Mouse (Mus musculus): ENCODE measurements around the gene Crk. TPM values are rescaled to one million over a fixed set of nuclear protein-coding genes. Genes with fewer than 3 reads are reported as not detected.

The Crk gene
- 124 and 160 TPM in 2 replicates for polyA plus RNA-seq (2012)

DNA sequence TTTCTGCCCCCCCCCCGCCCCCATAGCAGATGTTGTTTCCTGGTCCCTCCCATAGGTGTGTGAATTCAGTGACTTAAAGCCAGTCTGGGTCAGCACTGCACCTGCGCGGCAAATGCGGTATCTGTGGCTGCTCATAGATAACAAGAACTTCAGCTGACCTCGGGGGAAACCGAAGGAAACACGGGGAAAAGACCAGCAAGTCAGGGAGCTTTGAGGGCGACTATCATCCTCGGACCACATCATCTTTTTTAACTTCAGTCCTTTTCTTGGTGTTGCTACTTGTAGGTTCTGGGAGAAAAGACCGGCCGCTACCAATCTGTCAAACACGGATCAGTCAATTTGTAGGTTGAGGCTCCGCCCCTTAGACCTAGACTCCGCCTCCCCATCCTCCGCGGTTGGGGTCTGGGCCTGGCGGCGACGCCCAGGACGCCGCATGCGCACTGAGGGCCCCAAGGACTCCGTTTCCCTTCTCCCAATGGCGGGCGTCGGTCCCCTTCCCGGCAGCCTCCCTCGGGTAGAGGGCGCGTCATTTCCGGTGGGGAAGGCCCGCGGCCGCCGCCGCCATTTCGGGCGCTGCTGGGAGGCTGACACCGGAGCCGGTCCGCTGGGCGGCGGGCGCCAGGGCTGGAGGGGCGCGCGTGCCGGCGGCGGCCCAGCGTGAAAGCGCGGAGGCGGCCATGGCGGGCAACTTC, at the start of gene Crk:
Gene Crk (plus strand): TSS at position 513 of the 692 bp plus-strand sequence.
- no peak for TF ChIP-seq GATA1 (IDR thresholded peaks at IDR 0.05; ENCODE audit: low read length)

GRCm38 (mm10) chr11:75630098-75630497, 49.0 kb upstream of the Crk start:
- TF ChIP-seq GATA1 (IDR thresholded peaks at IDR 0.05; ENCODE audit: low read length) = no peak

DNA sequence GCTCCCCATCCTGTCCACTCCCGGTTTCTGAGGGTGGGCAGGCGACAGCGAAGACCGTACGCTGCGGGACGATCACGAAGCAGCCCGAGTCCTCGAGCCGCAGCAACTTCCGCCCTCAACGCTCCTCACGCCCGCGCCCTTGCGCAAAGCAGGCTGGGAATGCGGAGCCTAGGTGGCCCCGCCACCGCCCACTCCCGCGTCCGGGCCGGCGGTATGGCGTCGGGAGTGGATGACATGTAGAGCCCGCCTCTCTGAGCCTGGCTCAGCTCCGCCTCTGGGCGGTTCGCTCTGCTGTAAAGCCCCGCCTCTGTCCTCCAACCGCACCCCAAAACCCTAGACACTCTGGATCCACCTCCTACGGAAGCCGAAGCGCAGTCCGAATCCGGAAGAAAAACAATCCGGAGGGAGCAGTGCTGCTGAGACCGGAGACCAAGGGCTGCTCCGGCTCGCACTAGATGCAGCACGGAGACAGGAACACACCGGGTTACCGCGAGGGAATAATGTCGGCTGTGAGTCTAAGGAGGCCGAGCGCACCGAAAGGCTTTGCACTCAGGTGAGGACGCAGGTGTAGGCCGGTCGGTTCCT, 48.3 kb upstream of the Crk start, which contains the start of gene Inpp5k:
Gene Inpp5k (plus strand): TSS at position 344 of the 585 bp plus-strand sequence.
- no peak for TF ChIP-seq GATA1 (IDR thresholded peaks at IDR 0.05; ENCODE audit: low read length)

DNA sequence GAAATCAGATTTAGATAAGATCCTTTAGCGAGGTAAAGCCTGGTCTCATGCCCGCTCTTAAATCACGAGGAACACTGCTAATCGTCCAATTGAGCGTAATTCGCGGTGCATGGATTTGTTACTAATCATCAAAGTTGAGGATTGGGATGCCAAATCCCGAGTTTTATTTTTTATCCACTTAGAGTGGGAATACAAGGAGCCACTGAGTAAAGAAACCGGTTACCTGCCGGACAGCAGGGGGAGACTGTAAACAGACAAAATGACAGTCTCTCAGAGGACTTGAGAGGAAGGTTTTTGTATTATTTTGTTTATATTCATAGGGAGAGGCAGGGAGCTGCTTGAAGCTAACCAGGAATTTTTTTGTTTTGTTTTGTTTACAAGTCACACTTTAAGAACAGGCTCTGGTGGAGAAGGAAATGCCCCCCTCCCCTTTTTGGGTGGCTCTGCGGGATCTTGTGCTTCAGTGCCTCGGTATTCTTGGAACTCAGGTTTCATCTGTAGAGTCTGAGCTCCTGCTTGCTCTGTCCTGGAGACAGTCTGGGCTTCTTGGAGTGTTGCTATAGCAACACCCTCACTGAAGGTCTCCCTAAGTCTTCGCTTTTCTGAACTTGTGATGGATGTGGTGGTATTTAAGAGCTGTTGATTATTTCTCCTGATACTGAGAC, 47.4 kb upstream of the Crk start:
- no peak for TF ChIP-seq GATA1 (IDR thresholded peaks at IDR 0.05; ENCODE audit: low read length)

DNA sequence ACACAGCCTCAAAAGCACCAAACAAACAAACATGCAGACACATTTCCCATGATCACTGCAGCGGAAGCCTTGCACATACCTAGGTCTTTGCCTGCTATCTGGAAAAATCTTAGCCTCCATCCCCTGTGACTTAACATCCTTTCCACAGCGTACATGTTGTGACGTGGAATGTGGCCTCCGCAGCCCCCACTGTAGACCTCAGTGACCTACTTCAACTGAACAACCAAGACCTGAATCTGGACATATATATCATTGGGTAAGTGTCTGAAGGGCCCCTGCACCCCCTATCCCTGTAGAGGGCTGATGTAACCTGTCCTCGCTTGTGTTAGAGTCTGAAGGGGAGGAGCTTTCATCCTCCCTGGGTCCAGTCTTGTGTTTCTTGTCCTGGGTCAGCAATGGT, 46.1 kb upstream of the Crk start:
- no peak for TF ChIP-seq GATA1 (IDR thresholded peaks at IDR 0.05; ENCODE audit: low read length)

- TF ChIP-seq GATA1 (IDR thresholded peaks at IDR 0.05; ENCODE audit: low read length) = no peak
These were observed 44.3 kb upstream of the Crk start for GRCm38 (mm10) chr11:75634801-75635200.

DNA sequence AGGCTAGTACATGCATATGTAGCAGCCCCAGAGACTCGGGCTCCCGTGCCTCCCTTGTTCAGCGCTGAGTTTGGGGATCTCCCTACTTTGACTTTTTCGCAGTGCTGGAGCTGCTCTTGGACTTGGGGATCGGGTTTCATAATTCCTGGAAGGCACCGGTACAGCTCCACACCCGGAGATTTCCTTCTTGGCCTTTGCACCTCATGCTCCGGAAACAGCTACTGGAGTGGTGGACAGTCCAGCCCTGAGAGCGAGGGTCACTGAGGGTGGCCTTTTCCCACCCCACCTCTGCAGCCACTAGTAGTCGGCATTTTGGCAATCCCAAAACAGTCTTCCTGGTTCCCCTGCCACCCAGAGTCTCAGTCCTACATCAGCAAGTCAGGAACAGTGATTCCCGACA, 43.7 kb upstream of the Crk start:
- TF ChIP-seq GATA1 (IDR thresholded peaks at IDR 0.05; ENCODE audit: low read length) = no peak

GRCm38 (mm10) chr11:75643323-75643722, 35.7 kb upstream of the Crk start:
- no peak for TF ChIP-seq GATA1 (IDR thresholded peaks at IDR 0.05; ENCODE audit: low read length)

DNA sequence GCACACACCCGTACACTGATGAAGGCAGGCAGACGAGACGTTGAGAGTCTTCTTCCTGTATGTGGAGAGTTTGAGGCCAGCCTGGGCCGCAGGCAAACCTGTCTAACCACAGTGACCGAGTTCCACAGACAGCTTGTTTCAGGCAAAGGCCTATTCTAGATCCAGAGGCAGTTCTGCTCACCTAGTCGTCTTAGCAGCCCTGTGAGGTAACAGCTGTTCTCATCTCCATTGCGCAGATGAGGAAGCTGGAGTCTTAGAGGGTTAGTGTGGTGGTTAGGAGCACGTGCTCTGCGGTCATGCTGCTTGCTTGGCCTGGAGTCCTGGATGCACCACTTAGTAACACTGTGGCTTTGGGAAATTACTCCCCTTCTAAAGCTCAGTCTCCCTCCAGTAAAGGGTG, 34.4 kb upstream of the Crk start:
- TF ChIP-seq GATA1 (IDR thresholded peaks at IDR 0.05; ENCODE audit: low read length) = no peak

- TF ChIP-seq GATA1 (IDR thresholded peaks at IDR 0.05; ENCODE audit: low read length) = no peak
These were observed 31.3 kb upstream of the Crk start for GRCm38 (mm10) chr11:75647681-75648211.

GRCm38 (mm10) chr11:75649155-75649561, 29.9 kb upstream of the Crk start:
- no peak for TF ChIP-seq GATA1 (IDR thresholded peaks at IDR 0.05; ENCODE audit: low read length)

DNA sequence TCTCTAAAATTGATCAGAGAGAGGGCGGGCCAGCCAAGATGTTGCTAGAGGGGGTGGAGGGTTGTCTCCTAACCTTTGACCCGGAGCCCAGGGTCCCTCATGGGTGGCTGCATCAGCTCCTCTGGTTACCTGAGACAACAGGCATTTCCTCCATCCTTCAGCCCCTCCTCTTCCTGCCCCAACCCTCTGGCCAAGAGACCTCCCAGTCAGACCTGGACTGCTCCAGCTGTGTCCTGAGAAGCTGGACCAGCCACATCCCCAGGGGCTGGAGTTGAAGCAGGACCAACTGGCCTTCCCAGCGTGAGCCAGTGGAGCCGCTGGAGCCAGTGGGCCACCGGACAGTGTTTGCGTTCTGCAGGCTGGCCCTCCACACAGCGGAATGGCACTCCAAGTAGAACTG, 28.7 kb upstream of the Crk start, which contains the start of gene Myo1c:
Gene Myo1c (plus strand): TSS at position 194 of the 400 bp plus-strand sequence.
- no peak for TF ChIP-seq GATA1 (IDR thresholded peaks at IDR 0.05; ENCODE audit: low read length)

GRCm38 (mm10) chr11:75650958-75651425, 28.1 kb upstream of the Crk start:
- TF ChIP-seq GATA1 (IDR thresholded peaks at IDR 0.05; ENCODE audit: low read length) = no peak

DNA sequence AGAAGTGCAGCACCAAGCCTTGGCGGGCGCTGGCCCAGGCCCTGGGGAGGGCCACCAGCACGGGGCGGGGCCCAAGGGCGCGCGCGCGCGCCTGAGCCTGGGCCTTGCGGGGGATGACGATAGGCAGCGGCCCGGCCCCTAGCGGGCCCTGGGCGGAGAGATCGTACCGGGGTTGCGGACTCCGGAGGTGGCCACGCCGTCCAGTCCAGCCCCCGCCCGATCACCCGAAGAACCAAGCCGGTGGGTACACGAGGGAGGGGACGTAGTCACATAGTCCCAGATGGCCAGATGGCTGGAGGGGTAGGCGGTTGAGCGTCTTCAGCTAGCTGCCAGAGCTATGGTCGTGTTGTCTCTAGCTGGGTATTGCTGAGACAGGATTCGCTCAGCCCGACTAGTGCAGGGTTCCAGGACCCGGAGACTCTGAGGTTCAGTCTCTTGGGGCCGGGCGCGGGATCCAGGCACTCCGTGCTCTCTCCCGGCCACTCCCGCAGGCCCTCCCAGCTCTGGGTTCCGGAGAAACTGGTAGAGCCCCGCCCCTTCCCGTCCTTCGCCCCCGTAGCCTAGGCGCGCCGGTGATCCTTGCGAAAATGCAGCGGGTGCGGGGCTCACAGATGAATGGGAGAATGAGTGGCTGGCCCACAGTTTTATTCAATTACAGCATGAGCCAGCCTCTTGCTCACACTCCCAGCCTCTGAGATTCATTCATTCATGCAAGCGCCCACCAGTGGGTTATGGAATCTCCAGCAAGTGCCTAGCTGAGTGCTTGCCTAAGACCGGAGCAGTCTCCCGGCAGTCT, 27.4 kb upstream of the Crk start:
- no peak for TF ChIP-seq GATA1 (IDR thresholded peaks at IDR 0.05; ENCODE audit: low read length)

GRCm38 (mm10) chr11:75652222-75652941, 26.7 kb upstream of the Crk start:
- TF ChIP-seq GATA1 (IDR thresholded peaks at IDR 0.05; ENCODE audit: low read length) = no peak
